Mouse (Mus musculus): ENCODE measurements around the gene Hmcn1. TPM values are rescaled to one million over a fixed set of nuclear protein-coding genes. Genes with fewer than 3 reads are reported as not detected.

Gene Hmcn1
- polyA plus RNA-seq, 1 experiment from 2014 or later: 1.0 TPM

GRCm38 (mm10) chr1:150760801-150761331 is 232.4 kb downstream of the Hmcn1 start:
- no peak overlapping the region for H3K4me3 ChIP-seq
- ATAC-seq (replicated peaks): no peak
- WGBS: 53% methylated on average over 2 of the region's 2 CpGs

GRCm38 (mm10) chr1:150759476-150760079 is 233.7 kb downstream of the Hmcn1 start:
- Histone ChIP-seq H3K36me3 (no peaks in the 10 kb centered on the region), H3K27ac (replicated peaks) (no peak overlapping the region), H3K4me3 (no peak overlapping the region), H3K4me1 (no peaks in the 10 kb centered on the region), H3K9ac (replicated peaks) (no peak overlapping the region), H3K27me3 (no peaks in the 10 kb centered on the region), H3K9me3 (no peaks in the 10 kb centered on the region), H3K4me2 (replicated peaks) (no peak overlapping the region)
- 57% methylated on average over 2 of the region's 2 CpGs for WGBS
- ATAC-seq (replicated peaks): no peak

More at GRCm38 (mm10) chr1:150760801-150761331, 232.4 kb downstream of the Hmcn1 start:
- Histone ChIP-seq H3K4me1 (no peaks in the 10 kb centered on the region), H3K27me3 (no peaks in the 10 kb centered on the region), H3K36me3 (no peaks in the 10 kb centered on the region), H3K4me2 (replicated peaks) (no peak overlapping the region), H3K9me3 (no peaks in the 10 kb centered on the region), H3K27ac (replicated peaks) (no peak overlapping the region), H3K9ac (replicated peaks) (no peak overlapping the region)

DNA sequence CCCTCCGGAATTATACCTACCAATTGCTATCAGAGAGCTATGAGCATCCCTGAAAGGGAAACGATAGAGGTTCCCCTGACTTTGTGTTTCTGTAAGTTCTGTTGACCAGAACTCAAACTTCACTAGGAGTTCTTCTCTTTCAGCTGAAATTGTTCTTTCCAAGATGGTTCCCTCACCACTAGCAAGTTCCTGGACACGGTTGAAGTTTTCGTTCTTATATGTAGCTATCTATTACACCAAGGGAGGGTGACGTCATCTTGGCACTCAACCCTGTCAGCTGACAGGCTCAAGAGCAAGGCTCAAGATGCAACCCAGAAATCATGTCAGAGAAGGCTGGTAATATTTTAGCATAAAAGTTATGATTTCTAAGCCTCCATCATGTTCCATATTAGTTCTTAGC is 239.3 kb downstream of the Hmcn1 start:
- Histone ChIP-seq H3K4me3 (no peak overlapping the region), H3K27ac (replicated peaks) (no peak overlapping the region), H3K27me3 (no peaks in the 10 kb centered on the region), H3K36me3 (no peaks in the 10 kb centered on the region), H3K4me2 (replicated peaks) (no peak overlapping the region), H3K4me1 (no peaks in the 10 kb centered on the region), H3K9ac (replicated peaks) (no peak overlapping the region), H3K9me3 (no peaks in the 10 kb centered on the region)
- ATAC-seq (replicated peaks): no peak
- WGBS: 95% methylated on average over 5 of the region's 5 CpGs

DNA sequence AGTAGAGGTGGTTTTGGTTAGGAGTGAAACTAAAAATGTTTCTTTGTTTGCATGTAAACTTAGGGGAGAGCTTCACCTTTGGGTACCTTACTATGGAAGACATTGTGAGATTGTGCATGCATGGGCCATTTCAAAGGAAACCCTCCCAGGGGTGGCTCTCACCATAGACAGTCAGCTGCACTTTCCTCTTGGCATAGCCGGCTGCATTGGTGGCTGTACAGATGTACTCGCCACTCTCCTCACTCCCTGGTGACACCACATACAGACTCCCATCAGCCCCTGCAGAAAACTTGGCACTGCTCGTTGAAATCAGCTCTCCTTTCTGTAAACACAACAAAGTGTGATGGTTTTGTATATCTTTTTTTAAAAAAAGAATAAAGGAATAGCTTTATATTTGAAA is 244.5 kb downstream of the Hmcn1 start:
- ATAC-seq (replicated peaks): no peak
- H3K27me3 ChIP-seq: no peaks in the 10 kb centered on the region
- no peaks in the 10 kb centered on the region for H3K4me1 ChIP-seq
- no peak overlapping the region for H3K27ac ChIP-seq (replicated peaks)
- H3K9me3 ChIP-seq: no peaks in the 10 kb centered on the region
- H3K4me3 ChIP-seq: no peak overlapping the region
- H3K4me2 ChIP-seq (replicated peaks): no peak overlapping the region
- no peaks in the 10 kb centered on the region for H3K36me3 ChIP-seq
- 76% methylated on average over 3 of the region's 3 CpGs for WGBS
- H3K9ac ChIP-seq (replicated peaks): no peak overlapping the region

- no peaks in the 10 kb centered on the region for H3K9me3 ChIP-seq
- WGBS: 86% methylated on average over 4 of the region's 4 CpGs
Measured at GRCm38 (mm10) chr1:150747771-150748170, 245.5 kb downstream of the Hmcn1 start.

GRCm38 (mm10) chr1:150743097-150743843 is 250.0 kb downstream of the Hmcn1 start:
- Histone ChIP-seq H3K4me1 (no peaks in the 10 kb centered on the region), H3K4me3 (no peak overlapping the region), H3K36me3 (no peaks in the 10 kb centered on the region), H3K4me2 (replicated peaks) (no peak overlapping the region), H3K9me3 (no peaks in the 10 kb centered on the region), H3K27ac (replicated peaks) (no peak overlapping the region), H3K9ac (replicated peaks) (no peak overlapping the region), H3K27me3 (no peaks in the 10 kb centered on the region)
- 76% methylated on average over 19 of the region's 19 CpGs for WGBS
- ATAC-seq (replicated peaks): no peak

More at GRCm38 (mm10) chr1:150747771-150748170, 245.5 kb downstream of the Hmcn1 start:
- no peaks in the 10 kb centered on the region for H3K4me1 ChIP-seq
- no peak overlapping the region for H3K4me3 ChIP-seq
- H3K27ac ChIP-seq (replicated peaks): no peak overlapping the region
- no peak overlapping the region for H3K4me2 ChIP-seq (replicated peaks)
- no peak for ATAC-seq (replicated peaks)
- H3K36me3 ChIP-seq: no peaks in the 10 kb centered on the region
- no peaks in the 10 kb centered on the region for H3K27me3 ChIP-seq
- no peak overlapping the region for H3K9ac ChIP-seq (replicated peaks)

DNA sequence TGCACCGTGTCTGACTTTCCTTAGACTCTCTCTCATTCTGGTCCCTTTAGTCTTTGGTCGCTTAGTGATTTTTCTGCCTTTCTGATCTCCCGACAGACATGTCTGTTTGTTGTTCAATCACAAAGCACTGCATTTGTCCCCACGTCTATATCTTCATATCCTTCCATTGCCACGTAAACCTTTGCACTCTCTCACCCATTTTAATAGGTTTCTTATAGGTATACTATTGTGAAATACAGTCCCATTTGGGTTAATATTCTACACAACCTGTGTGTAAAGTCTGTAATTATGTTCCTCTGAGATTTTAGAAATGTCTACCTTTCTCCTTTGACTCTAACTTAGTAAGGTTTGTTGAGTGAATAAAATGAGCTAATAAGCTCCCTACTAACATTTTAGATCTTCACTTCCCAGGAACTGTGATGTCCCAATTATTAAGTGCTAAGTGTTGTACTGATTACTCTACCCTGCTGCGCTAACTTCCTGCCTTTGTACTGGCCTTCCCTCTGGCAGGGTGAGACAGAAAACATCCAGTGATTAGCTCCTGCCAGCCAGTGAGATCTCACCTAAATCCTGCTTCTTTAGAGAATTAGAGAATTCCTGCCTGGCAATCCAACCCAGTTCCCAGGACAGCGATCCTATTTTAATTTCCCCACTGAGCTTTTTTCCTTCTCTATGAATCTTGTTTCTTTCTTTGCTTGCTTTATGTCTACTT is 250.7 kb downstream of the Hmcn1 start:
- ATAC-seq (replicated peaks): no peak
- no peaks in the 10 kb centered on the region for H3K27me3 ChIP-seq
- WGBS: 71% methylated on average over 7 of the region's 7 CpGs

DNA sequence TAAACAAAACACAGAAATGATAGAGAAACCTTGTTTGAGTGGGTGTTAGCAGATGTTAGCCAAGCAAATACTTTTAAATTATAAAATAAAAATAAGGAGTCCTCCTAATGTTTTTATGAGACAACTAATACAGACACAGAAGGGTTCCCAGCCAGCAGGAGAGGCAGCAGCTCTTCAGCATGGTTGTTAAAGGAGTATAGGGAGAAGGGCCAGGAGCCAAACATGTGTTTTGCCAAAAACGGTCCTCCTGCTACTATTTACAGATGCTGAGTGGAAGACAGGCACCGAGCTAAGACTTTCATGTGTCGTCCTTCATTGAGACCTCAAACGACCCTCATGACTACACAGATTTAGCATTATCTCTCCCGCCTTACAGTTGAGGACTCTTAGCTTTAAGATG is 281.8 kb downstream of the Hmcn1 start:
- no peak overlapping the region for H3K4me2 ChIP-seq (replicated peaks)
- no peaks in the 10 kb centered on the region for H3K9me3 ChIP-seq
- H3K4me1 ChIP-seq: no peaks in the 10 kb centered on the region
- ATAC-seq (replicated peaks): no peak
- 87% methylated on average over 5 of the region's 5 CpGs for WGBS
- H3K27ac ChIP-seq (replicated peaks): no peak overlapping the region
- H3K27me3 ChIP-seq: no peaks in the 10 kb centered on the region
- H3K9ac ChIP-seq (replicated peaks): no peak overlapping the region
- H3K4me3 ChIP-seq: no peak overlapping the region
- H3K36me3 ChIP-seq: no peaks in the 10 kb centered on the region

More for the DNA sequence above, 250.7 kb downstream of the Hmcn1 start:
- no peak overlapping the region for H3K4me3 ChIP-seq
- no peak overlapping the region for H3K27ac ChIP-seq (replicated peaks)
- H3K4me1 ChIP-seq: no peaks in the 10 kb centered on the region
- H3K36me3 ChIP-seq: no peaks in the 10 kb centered on the region
- H3K4me2 ChIP-seq (replicated peaks): no peak overlapping the region
- H3K9me3 ChIP-seq: no peaks in the 10 kb centered on the region
- no peak overlapping the region for H3K9ac ChIP-seq (replicated peaks)

GRCm38 (mm10) chr1:150706502-150706901 is 286.7 kb downstream of the Hmcn1 start:
- Histone ChIP-seq H3K9ac (replicated peaks) (no peak overlapping the region), H3K36me3 (no peaks in the 10 kb centered on the region), H3K27ac (replicated peaks) (no peak overlapping the region), H3K9me3 (no peaks in the 10 kb centered on the region), H3K4me2 (replicated peaks) (no peak overlapping the region), H3K27me3 (no peaks in the 10 kb centered on the region), H3K4me3 (no peak overlapping the region), H3K4me1 (no peaks in the 10 kb centered on the region)
- WGBS: 86% methylated on average over 4 of the region's 4 CpGs
- no peak for ATAC-seq (replicated peaks)

GRCm38 (mm10) chr1:150697749-150698148 is 295.5 kb downstream of the Hmcn1 start:
- no peaks in the 10 kb centered on the region for H3K9me3 ChIP-seq
- H3K9ac ChIP-seq (replicated peaks): no peak overlapping the region
- H3K36me3 ChIP-seq: no peaks in the 10 kb centered on the region
- no peaks in the 10 kb centered on the region for H3K4me1 ChIP-seq
- no peak overlapping the region for H3K4me2 ChIP-seq (replicated peaks)
- H3K27me3 ChIP-seq: no peaks in the 10 kb centered on the region
- H3K4me3 ChIP-seq: no peak overlapping the region
- no peak overlapping the region for H3K27ac ChIP-seq (replicated peaks)
- no peak for ATAC-seq (replicated peaks)
- 85% methylated on average over 3 of the region's 3 CpGs for WGBS

DNA sequence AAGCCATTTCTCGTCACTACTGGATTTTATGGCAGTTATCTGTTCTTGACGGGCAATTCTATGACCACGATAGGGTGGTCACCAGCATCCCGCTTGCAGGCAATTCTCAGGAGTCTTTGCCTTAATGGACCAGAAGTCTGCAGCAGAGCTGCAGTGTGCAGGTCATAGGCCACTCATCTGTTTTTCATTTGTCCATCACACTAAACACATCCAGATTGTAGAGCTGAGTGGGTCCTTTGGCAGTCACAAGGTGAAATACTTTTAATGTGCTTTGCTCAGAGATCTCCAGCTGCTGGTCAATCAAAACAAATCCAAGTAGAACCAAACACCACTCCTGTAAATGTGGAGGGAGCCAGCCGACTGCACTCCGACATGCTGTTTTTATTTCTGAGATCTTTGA is 311.2 kb downstream of the Hmcn1 start:
- Histone ChIP-seq H3K9ac (replicated peaks) (no peak overlapping the region), H3K36me3 (no peaks in the 10 kb centered on the region), H3K4me1 (peaks cover 10% of the 10 kb centered on the region; the same call in 1 of the 2 replicates), H3K27ac (replicated peaks) (no peak overlapping the region), H3K27me3 (no peaks in the 10 kb centered on the region), H3K9me3 (no peaks in the 10 kb centered on the region), H3K4me2 (replicated peaks) (no peak overlapping the region), H3K4me3 (no peak overlapping the region)
- WGBS: 82% methylated on average over 6 of the region's 6 CpGs
- 0 out of 2 replicates have a peak, but pooled peaks have one; percentile 41 for ATAC-seq (replicated peaks)

DNA sequence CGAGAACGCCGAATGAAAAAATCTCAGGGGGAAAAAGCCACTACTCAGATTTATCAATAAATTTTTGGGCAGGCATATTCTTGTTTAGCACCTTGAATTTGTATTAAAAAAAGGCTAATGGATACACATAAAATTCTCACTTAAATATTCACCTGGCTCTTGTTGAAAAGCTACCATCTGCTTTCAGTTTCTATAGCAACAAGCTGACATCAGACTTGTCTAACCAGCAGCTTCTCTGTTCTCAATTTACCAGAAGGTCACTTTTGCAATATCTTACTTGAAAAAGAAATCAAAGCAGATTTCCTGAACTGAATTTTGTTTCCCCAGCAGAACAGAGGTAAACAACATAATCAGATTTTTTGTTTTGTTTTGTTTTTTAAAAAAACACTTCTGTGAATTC is 311.8 kb downstream of the Hmcn1 start:
- 87% methylated on average over 3 of the region's 3 CpGs for WGBS
- Histone ChIP-seq H3K4me2 (replicated peaks) (peak overlapping the region; percentile 12; the same call in 1 of the 2 replicates), H3K9ac (replicated peaks) (no peak overlapping the region), H3K36me3 (no peaks in the 10 kb centered on the region), H3K27ac (replicated peaks) (no peak overlapping the region), H3K4me1 (peaks cover 10% of the 10 kb centered on the region; the same call in 1 of the 2 replicates), H3K4me3 (no peak overlapping the region), H3K27me3 (no peaks in the 10 kb centered on the region), H3K9me3 (no peaks in the 10 kb centered on the region)
- 0 out of 2 replicates have a peak, but pooled peaks have one; percentile 40 for ATAC-seq (replicated peaks)
